Mouse (Mus musculus) midbrain, embryonic 13.5 days (tissue): ENCODE data around the gene Pcnx2. TPM values are rescaled to one million over a fixed set of nuclear protein-coding genes. Genes with fewer than 3 reads are reported as not detected.

Source experiments
- ATAC-seq: fragments of 200-750 bp; cut with Nextera tagmentation; 2 replicates; pipeline ENCODE4 v1.8.0; 2017; ENCODE audit warnings: mild to moderate bottlenecking, moderate TSS enrichment, moderate library complexity
- H3K27ac ChIP-seq: fragments of 300-500 bp; sonication (generic); 2 replicates; pipeline ENCODE4 v1.5.1; 2015; ENCODE audit warnings: inconsistent platforms, mild to moderate bottlenecking, moderate library complexity
- H3K27me3 ChIP-seq: fragments of 300-500 bp; sonication (generic); 2 replicates; pipeline ENCODE4 v1.6.1; 2015; ENCODE audit warnings: mild to moderate bottlenecking, inconsistent platforms
- H3K36me3 ChIP-seq: fragments of 300-500 bp; sonication (generic); 2 replicates; pipeline ENCODE4 v1.6.1; 2015; ENCODE audit warnings: mild to moderate bottlenecking, inconsistent platforms
- H3K4me1 ChIP-seq: fragments of 300-500 bp; sonication (generic); replicated peaks from 2 replicates; pipeline ENCODE4 v1.6.1; 2015; ENCODE audit warnings: inconsistent platforms
- H3K4me2 ChIP-seq: fragments of 300-500 bp; sonication (generic); replicated peaks from 2 replicates; pipeline ENCODE4 v1.6.1; 2015; ENCODE audit warnings: moderate library complexity, mild to moderate bottlenecking, inconsistent platforms
- H3K4me3 ChIP-seq: fragments of 300-500 bp; sonication (generic); replicated peaks from 2 replicates; pipeline ENCODE4 v1.5.1; 2015; ENCODE audit warnings: mild to moderate bottlenecking, inconsistent platforms
- H3K9ac ChIP-seq: fragments of 300-500 bp; sonication (generic); replicated peaks from 2 replicates; pipeline ENCODE4 v1.6.1; 2015; ENCODE audit warnings: mild to moderate bottlenecking, inconsistent platforms
- H3K9me3 ChIP-seq: fragments of 300-500 bp; sonication (generic); 2 replicates; pipeline ENCODE4 v1.6.1; 2016; ENCODE audit warnings: mild to moderate bottlenecking, inconsistent platforms
- WGBS: fragments of 180-500 bp; shearing (Covaris S2); methylation state at CpG from one replicate; pipeline ENCODE4 v1.1.7; 2015; 5-methylcytosine and 5-hydroxymethylcytosine counted together
- polyA plus RNA-seq: library from polyadenylated mRNA; unstranded; fragments of >200 nt; fragmentation: Nextera tagmentation; extraction: Ambion mirVana; gene quantifications from 2 replicates; pipeline ENCODE4 v1.2.1, GENCODE M21; 2015

Pcnx2 gene
- polyA plus RNA-seq, 1 experiment from 2014 or later, result 3.8 TPM

- Histone ChIP-seq H3K27me3 (no peaks in the 10 kb centered on the region), H3K4me3 (no peak overlapping the region), H3K36me3 (no peaks in the 10 kb centered on the region), H3K4me1 (peaks cover 6% of the 10 kb centered on the region), H3K4me2 (no peak overlapping the region), H3K9ac (no peak overlapping the region), H3K27ac (no peak overlapping the region), H3K9me3 (no peaks in the 10 kb centered on the region)
- WGBS, result 90% methylated on average over 10 of the region's 10 CpGs
- ATAC-seq, result no peak
Measured at GRCm38 (mm10) chr8:125744914-125745576, 153.1 kb downstream of the Pcnx2 start.

- H3K9ac ChIP-seq, result no peak overlapping the region
- H3K4me1 ChIP-seq, result peaks cover 17% of the 10 kb centered on the region
- no peaks in the 10 kb centered on the region for H3K9me3 ChIP-seq
- WGBS, result 91% methylated on average over 8 of the region's 8 CpGs
- H3K36me3 ChIP-seq, result no peaks in the 10 kb centered on the region
- no peak overlapping the region for H3K27ac ChIP-seq
- no peaks in the 10 kb centered on the region for H3K27me3 ChIP-seq
- H3K4me3 ChIP-seq, result no peak overlapping the region
- ATAC-seq, result no peak
- no peak overlapping the region for H3K4me2 ChIP-seq
Measured at GRCm38 (mm10) chr8:125742406-125742805, 155.7 kb downstream of the Pcnx2 start.

- Histone ChIP-seq H3K27me3 (no peaks in the 10 kb centered on the region), H3K4me3 (no peak overlapping the region), H3K36me3 (no peaks in the 10 kb centered on the region), H3K27ac (no peak overlapping the region), H3K4me1 (peaks cover 17% of the 10 kb centered on the region), H3K4me2 (no peak overlapping the region), H3K9ac (no peak overlapping the region), H3K9me3 (no peaks in the 10 kb centered on the region)
- no peak for ATAC-seq
- WGBS, result 77% methylated on average over 2 of the region's 2 CpGs
Measured at GRCm38 (mm10) chr8:125741855-125742254, 156.3 kb downstream of the Pcnx2 start.

- 74% methylated on average over 5 of the region's 5 CpGs for WGBS
- no peaks in the 10 kb centered on the region for H3K27me3 ChIP-seq
- ATAC-seq, result no peak
- no peak overlapping the region for H3K9ac ChIP-seq
- H3K4me1 ChIP-seq, result peaks cover 17% of the 10 kb centered on the region
- no peaks in the 10 kb centered on the region for H3K9me3 ChIP-seq
- no peak overlapping the region for H3K4me3 ChIP-seq
- no peak overlapping the region for H3K4me2 ChIP-seq
- no peaks in the 10 kb centered on the region for H3K36me3 ChIP-seq
- no peak overlapping the region for H3K27ac ChIP-seq
Measured at GRCm38 (mm10) chr8:125741377-125741776, 156.7 kb downstream of the Pcnx2 start.

GRCm38 (mm10) chr8:125740655-125741054 lies 157.5 kb downstream of the Pcnx2 start:
- Histone ChIP-seq H3K4me2 (no peak overlapping the region), H3K36me3 (no peaks in the 10 kb centered on the region), H3K9me3 (no peaks in the 10 kb centered on the region), H3K9ac (no peak overlapping the region), H3K4me1 (peaks cover 17% of the 10 kb centered on the region), H3K4me3 (no peak overlapping the region), H3K27me3 (no peaks in the 10 kb centered on the region), H3K27ac (no peak overlapping the region)
- no peak for ATAC-seq
- 64% methylated on average over 10 of the region's 10 CpGs for WGBS

GRCm38 (mm10) chr8:125738956-125739355 lies 159.2 kb downstream of the Pcnx2 start:
- no peaks in the 10 kb centered on the region for H3K36me3 ChIP-seq
- no peaks in the 10 kb centered on the region for H3K27me3 ChIP-seq
- H3K4me2 ChIP-seq, result no peak overlapping the region
- ATAC-seq, result no peak
- H3K4me3 ChIP-seq, result no peak overlapping the region
- H3K9me3 ChIP-seq, result no peaks in the 10 kb centered on the region
- 83% methylated on average over 4 of the region's 4 CpGs for WGBS
- no peak overlapping the region for H3K27ac ChIP-seq
- peaks cover 25% of the 10 kb centered on the region for H3K4me1 ChIP-seq
- no peak overlapping the region for H3K9ac ChIP-seq

- H3K27ac ChIP-seq, result no peak overlapping the region
- peaks cover 12% of the 10 kb centered on the region for H3K4me1 ChIP-seq
- H3K9me3 ChIP-seq, result no peaks in the 10 kb centered on the region
- 7% methylated on average over 52 of the region's 52 CpGs for WGBS
- peak; percentile 95 for ATAC-seq
- H3K4me3 ChIP-seq, result peak overlapping the region; percentile 65
- H3K4me2 ChIP-seq, result peak overlapping the region; percentile 85
- H3K27me3 ChIP-seq, result no peaks in the 10 kb centered on the region
- H3K9ac ChIP-seq, result peak overlapping the region; percentile 70
- H3K36me3 ChIP-seq, result no peaks in the 10 kb centered on the region
Measured at GRCm38 (mm10) chr8:125733964-125734956, 163.9 kb downstream of the Pcnx2 start.

- Histone ChIP-seq H3K27ac (no peak within 1 kb of the TSS), H3K9me3 (no peaks in the 10 kb centered on the region), H3K4me1 (peaks cover 5% of the 10 kb centered on the region), H3K36me3 (no peaks in the 10 kb centered on the region), H3K9ac (0 out of 2 replicates have a peak within 1 kb of the TSS, but pooled peaks have one; percentile 32), H3K4me3 (no peak within 1 kb of the TSS), H3K4me2 (no peak within 1 kb of the TSS), H3K27me3 (no peaks in the 10 kb centered on the region)
- no peak for ATAC-seq
- 81% methylated on average over 7 of the region's 7 CpGs for WGBS
Measured at GRCm38 (mm10) chr8:125729746-125730145, 168.4 kb downstream of the Pcnx2 start, which contains the start of gene Ntpcr. TSS of gene Ntpcr (plus strand) at chr8:125729963.

GRCm38 (mm10) chr8:125727797-125728196 lies 170.3 kb downstream of the Pcnx2 start:
- H3K4me3 ChIP-seq, result no peak overlapping the region
- H3K27ac ChIP-seq, result no peak overlapping the region
- no peaks in the 10 kb centered on the region for H3K36me3 ChIP-seq
- no peak overlapping the region for H3K4me2 ChIP-seq
- no peaks in the 10 kb centered on the region for H3K9me3 ChIP-seq
- no peak for ATAC-seq
- WGBS, result 56% methylated on average over 8 of the region's 8 CpGs
- H3K4me1 ChIP-seq, result no peaks in the 10 kb centered on the region; the same call in 1 of the 2 replicates
- H3K27me3 ChIP-seq, result no peaks in the 10 kb centered on the region
- no peak overlapping the region for H3K9ac ChIP-seq

- no peak overlapping the region for H3K4me2 ChIP-seq
- H3K9ac ChIP-seq, result no peak overlapping the region
- H3K9me3 ChIP-seq, result no peaks in the 10 kb centered on the region
- no peak for ATAC-seq
- H3K4me3 ChIP-seq, result no peak overlapping the region
- H3K27ac ChIP-seq, result no peak overlapping the region
- H3K27me3 ChIP-seq, result no peaks in the 10 kb centered on the region
- H3K36me3 ChIP-seq, result no peaks in the 10 kb centered on the region
- no peaks in the 10 kb centered on the region; the same call in 1 of the 2 replicates for H3K4me1 ChIP-seq
- WGBS, result 82% methylated on average over 5 of the region's 5 CpGs
Measured at GRCm38 (mm10) chr8:125726986-125727385, 171.1 kb downstream of the Pcnx2 start.

GRCm38 (mm10) chr8:125726143-125726542 lies 172.0 kb downstream of the Pcnx2 start:
- WGBS, result 98% methylated on average over 4 of the region's 4 CpGs
- Histone ChIP-seq H3K4me3 (no peak overlapping the region), H3K9me3 (no peaks in the 10 kb centered on the region), H3K27ac (no peak overlapping the region), H3K27me3 (no peaks in the 10 kb centered on the region), H3K36me3 (no peaks in the 10 kb centered on the region), H3K4me1 (no peaks in the 10 kb centered on the region; the same call in 1 of the 2 replicates), H3K9ac (no peak overlapping the region), H3K4me2 (no peak overlapping the region)
- ATAC-seq, result no peak
